Mouse (Mus musculus) brown adipose tissue, adult 24 weeks (tissue): ENCODE data around the gene Tbc1d13. TPM values are rescaled to one million over a fixed set of nuclear protein-coding genes. Genes with fewer than 3 reads are reported as not detected.

ENCODE experiments used
- H3K27ac ChIP-seq: fragments of 200-500 bp; replicated peaks from 2 replicates; pipeline ENCODE4 v1.5.1; 2012; ENCODE audit warnings: low read depth, mild to moderate bottlenecking, low read length
- H3K4me1 ChIP-seq: fragments of 200-500 bp; 2 replicates; pipeline ENCODE4 v1.6.1; 2012; ENCODE audit warnings: low read length, mixed read lengths; ENCODE audit not compliant: control insufficient read depth, insufficient read depth, insufficient read length
- H3K4me3 ChIP-seq: fragments of 200-500 bp; 2 replicates; pipeline ENCODE4 v1.5.1; 2012; ENCODE audit warnings: low read depth, mild to moderate bottlenecking, low read length, moderate library complexity; ENCODE audit not compliant: insufficient read depth
- polyA plus RNA-seq: library from polyadenylated mRNA; stranded (reverse); fragments of >200 nt; gene quantifications from 2 replicates; pipeline ENCODE4 v1.2.4, GENCODE M21; 2012; ENCODE audit not compliant: missing spikeins, insufficient read depth, insufficient read length

Tbc1d13 gene
- polyA plus RNA-seq, 1 experiment, result 38.6 TPM

GRCm38 (mm10) chr2:30183721-30184120 is 50.2 kb downstream of the Tbc1d13 start:
- no peak overlapping the region for H3K27ac ChIP-seq
- no peaks in the 10 kb centered on the region for H3K4me1 ChIP-seq
- H3K4me3 ChIP-seq, result no peak overlapping the region

- no peak overlapping the region for H3K4me3 ChIP-seq
- H3K4me1 ChIP-seq, result no peaks in the 10 kb centered on the region
- no peak overlapping the region for H3K27ac ChIP-seq
Measured at GRCm38 (mm10) chr2:30185276-30185675, 51.7 kb downstream of the Tbc1d13 start.

GRCm38 (mm10) chr2:30185681-30186080 is 52.1 kb downstream of the Tbc1d13 start:
- no peak overlapping the region for H3K4me3 ChIP-seq
- no peaks in the 10 kb centered on the region for H3K4me1 ChIP-seq
- H3K27ac ChIP-seq, result no peak overlapping the region

- no peak overlapping the region for H3K4me3 ChIP-seq
- H3K4me1 ChIP-seq, result no peaks in the 10 kb centered on the region
- no peak overlapping the region for H3K27ac ChIP-seq
Measured at GRCm38 (mm10) chr2:30191790-30192580, 58.4 kb downstream of the Tbc1d13 start.

GRCm38 (mm10) chr2:30194656-30195055 is 61.1 kb downstream of the Tbc1d13 start:
- Histone ChIP-seq H3K27ac (no peak overlapping the region), H3K4me1 (peaks cover 2% of the 10 kb centered on the region; the same call in 1 of the 2 replicates), H3K4me3 (no peak overlapping the region)

GRCm38 (mm10) chr2:30198021-30198420 is 64.5 kb downstream of the Tbc1d13 start:
- H3K4me1 ChIP-seq, result peaks cover 4% of the 10 kb centered on the region; the same call in 1 of the 2 replicates
- no peak overlapping the region for H3K4me3 ChIP-seq
- H3K27ac ChIP-seq, result no peak overlapping the region

GRCm38 (mm10) chr2:30199984-30200383 is 66.4 kb downstream of the Tbc1d13 start:
- Histone ChIP-seq H3K4me1 (peaks cover 7% of the 10 kb centered on the region), H3K27ac (no peak overlapping the region), H3K4me3 (no peak overlapping the region)

- no peak overlapping the region for H3K27ac ChIP-seq
- no peak overlapping the region for H3K4me3 ChIP-seq
Measured at GRCm38 (mm10) chr2:30200388-30200925, 66.9 kb downstream of the Tbc1d13 start.

More at GRCm38 (mm10) chr2:30200388-30200925, 66.9 kb downstream of the Tbc1d13 start:
- H3K4me1 ChIP-seq, result peaks cover 7% of the 10 kb centered on the region

Other genes with a start within 250 kb of the Tbc1d13 start
- 7.4 and 13.7 TPM in 2 replicates for gene Odf2, start 244.5 kb upstream of the Tbc1d13 start, polyA plus RNA-seq
- 13.1 and 20.3 TPM in 2 replicates for gene Gle1, start 198.3 kb upstream of the Tbc1d13 start, polyA plus RNA-seq
- 81.3 and 132 TPM in 2 replicates for gene Sptan1, start 168.2 kb upstream of the Tbc1d13 start, polyA plus RNA-seq
- 6.2 and 6.6 TPM in 2 replicates for gene Wdr34, start 84.9 kb upstream of the Tbc1d13 start, polyA plus RNA-seq
- 131 and 139 TPM in 2 replicates for gene Set, start 76.4 kb upstream of the Tbc1d13 start, polyA plus RNA-seq
- gene Pkn3, start 56.1 kb upstream of the Tbc1d13 start, polyA plus RNA-seq, result 1.3 and 4.2 TPM in 2 replicates
- gene Zdhhc12, start 40.1 kb upstream of the Tbc1d13 start, polyA plus RNA-seq, result 3.8 and 5.7 TPM in 2 replicates
- gene Zer1, start 9.2 kb upstream of the Tbc1d13 start, polyA plus RNA-seq, result 19.2 and 23.8 TPM in 2 replicates
- gene Endog, start 37.7 kb downstream of the Tbc1d13 start, polyA plus RNA-seq, result 64.4 and 85.8 TPM in 2 replicates
- 11.0 and 12.7 TPM in 2 replicates for gene Spout1, start 44.7 kb downstream of the Tbc1d13 start, polyA plus RNA-seq
- gene Kyat1, start 72.1 kb downstream of the Tbc1d13 start, polyA plus RNA-seq, result 17.4 and 19.1 TPM in 2 replicates
- 11.9 and 14.8 TPM in 2 replicates for gene Lrrc8a, start 104.0 kb downstream of the Tbc1d13 start, polyA plus RNA-seq
- gene Gm28035, start 106.8 kb downstream of the Tbc1d13 start, polyA plus RNA-seq, result not detected in 2 replicates
- gene Phyhd1, start 132.5 kb downstream of the Tbc1d13 start, polyA plus RNA-seq, result 16.2 and 19.3 TPM in 2 replicates
- gene Gm28038, start 147.3 kb downstream of the Tbc1d13 start, polyA plus RNA-seq, result not detected in 2 replicates
- gene Dolk, start 152.6 kb downstream of the Tbc1d13 start, polyA plus RNA-seq, result 37.8 and 40.5 TPM in 2 replicates
- 10.9 and 19.5 TPM in 2 replicates for gene Nup188, start 152.7 kb downstream of the Tbc1d13 start, polyA plus RNA-seq
- gene Sh3glb2, start 225.6 kb downstream of the Tbc1d13 start, polyA plus RNA-seq, result 66.4 and 76.9 TPM in 2 replicates
- gene Miga2, start 230.5 kb downstream of the Tbc1d13 start, polyA plus RNA-seq, result 77.1 and 78.5 TPM in 2 replicates